Mouse (Mus musculus) intestine, embryonic 14.5 days (tissue): ENCODE results near the gene Irf8. TPM values are rescaled to one million over a fixed set of nuclear protein-coding genes. Genes with fewer than 3 reads are reported as not detected.

ENCODE experiments used
- ATAC-seq: fragments of 200-750 bp; cut with Nextera tagmentation; replicated peaks from 2 replicates; pipeline ENCODE4 v1.8.0; 2017; ENCODE audit warnings: low read depth, moderate number of reproducible peaks, moderate TSS enrichment, moderate library complexity; ENCODE audit not compliant: low FRiP score, low TSS enrichment
- DNase-seq: peaks from one replicate; pipeline ENCODE4 v3.0.0-alpha.2; 2018; ENCODE audit warnings: low spot score
- H3K27ac ChIP-seq: fragments of 300-500 bp; sonication (generic); 2 replicates; pipeline ENCODE4 v1.5.1; 2014; ENCODE audit warnings: low read depth, mild to moderate bottlenecking, control low read depth
- H3K27me3 ChIP-seq: fragments of 300-500 bp; sonication (generic); replicated peaks from 2 replicates; pipeline ENCODE4 v1.6.1; 2014; ENCODE audit warnings: low read length, control low read depth; ENCODE audit not compliant: control insufficient read depth, insufficient read depth
- H3K36me3 ChIP-seq: fragments of 300-500 bp; sonication (generic); 2 replicates; pipeline ENCODE4 v1.6.1; 2014; ENCODE audit warnings: low read length, control low read depth; ENCODE audit not compliant: control insufficient read depth, insufficient read depth
- H3K4me1 ChIP-seq: fragments of 300-500 bp; sonication (generic); replicated peaks from 2 replicates; pipeline ENCODE4 v1.6.1; 2014; ENCODE audit warnings: low read length, control low read depth, mixed read lengths; ENCODE audit not compliant: control insufficient read depth, insufficient read depth
- H3K4me2 ChIP-seq: fragments of 300-500 bp; sonication (generic); 2 replicates; pipeline ENCODE4 v1.6.1; 2014; ENCODE audit warnings: low read length
- H3K4me3 ChIP-seq: fragments of 300-500 bp; sonication (generic); 2 replicates; pipeline ENCODE4 v1.5.1; 2014; ENCODE audit warnings: low read depth, low read length, control low read depth, mixed read lengths
- H3K9ac ChIP-seq: fragments of 300-500 bp; sonication (generic); 2 replicates; pipeline ENCODE4 v1.6.1; 2014; ENCODE audit warnings: mild to moderate bottlenecking, low read length
- H3K9me3 ChIP-seq: fragments of 300-500 bp; sonication (generic); 2 replicates; pipeline ENCODE4 v1.6.1; 2016; ENCODE audit warnings: low read length, control low read depth; ENCODE audit not compliant: control insufficient read depth
- WGBS: fragments of 180-500 bp; shearing (Covaris S2); extraction: QIAGEN DNeasy Blood & Tissue Kit; methylation state at CpG from one replicate; pipeline ENCODE4 v1.1.7; 2014; 5-methylcytosine and 5-hydroxymethylcytosine counted together
- polyA plus RNA-seq: library from polyadenylated mRNA; unstranded; fragments of >200 nt; fragmentation: Nextera tagmentation; extraction: Ambion mirVana; gene quantifications from 2 replicates; pipeline ENCODE4 v1.2.1, GENCODE M21; 2014

The Irf8 gene
- polyA plus RNA-seq, 1 experiment from 2014 or later: 32.2 TPM

DNA sequence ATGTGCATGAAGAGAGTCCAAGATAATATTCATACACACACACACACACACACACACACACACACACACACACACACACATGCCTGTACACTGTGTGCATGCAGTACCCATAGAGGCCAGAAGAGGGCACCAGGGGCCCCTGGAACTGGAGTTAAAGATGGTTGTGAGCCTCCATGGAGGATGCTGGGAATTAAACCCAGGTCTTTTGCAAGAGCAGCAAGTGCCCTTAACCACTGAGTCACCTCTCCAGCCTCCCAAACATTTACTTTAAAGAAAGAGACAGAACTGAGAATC, 38.2 kb upstream of the Irf8 start:
- Histone ChIP-seq H3K4me1 (peaks cover 47% of the 10 kb centered on the region), H3K27me3 (no peaks in the 10 kb centered on the region)

DNA sequence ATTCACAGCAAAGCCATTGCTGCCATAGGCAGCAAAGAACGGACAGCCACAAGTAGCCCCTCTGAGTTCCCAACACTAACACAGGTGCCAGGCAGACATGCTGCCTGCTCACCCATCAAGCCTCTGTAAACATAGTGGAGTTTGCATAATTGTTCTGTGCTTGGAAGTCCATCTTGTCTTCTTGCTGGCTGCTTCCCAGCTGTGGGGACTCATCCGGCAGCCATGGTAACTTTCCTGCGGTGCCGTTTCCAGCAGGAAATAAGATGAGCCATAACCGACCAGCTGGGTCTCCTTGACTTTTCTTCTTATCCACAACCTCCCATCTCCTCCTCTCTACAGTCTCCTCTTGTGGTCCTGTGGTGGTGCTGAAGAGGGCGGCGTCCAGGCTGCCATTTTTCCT, 37.7 kb upstream of the Irf8 start:
- ATAC-seq (no peak), DNase-seq (no peak)
- no peak overlapping the region for H3K4me2 ChIP-seq
- no peaks in the 10 kb centered on the region for H3K36me3 ChIP-seq
- no peak overlapping the region for H3K4me3 ChIP-seq
- peaks cover 46% of the 10 kb centered on the region for H3K4me1 ChIP-seq
- 55% methylated on average over 7 of the region's 7 CpGs for WGBS
- H3K9me3 ChIP-seq: no peaks in the 10 kb centered on the region
- H3K27me3 ChIP-seq: no peaks in the 10 kb centered on the region
- no peak overlapping the region for H3K9ac ChIP-seq
- peak overlapping the region; percentile 83 for H3K27ac ChIP-seq

More for the DNA sequence above, 38.2 kb upstream of the Irf8 start:
- Histone ChIP-seq H3K9me3 (no peaks in the 10 kb centered on the region), H3K4me2 (no peak overlapping the region), H3K9ac (no peak overlapping the region), H3K4me3 (no peak overlapping the region), H3K27ac (peak overlapping the region; percentile 83), H3K36me3 (no peaks in the 10 kb centered on the region)
- ATAC-seq (no peak), DNase-seq (peak; percentile 63)

- Histone ChIP-seq H3K36me3 (no peaks in the 10 kb centered on the region), H3K4me2 (no peak overlapping the region), H3K27me3 (no peaks in the 10 kb centered on the region), H3K27ac (peak overlapping the region; percentile 83), H3K4me3 (no peak overlapping the region), H3K4me1 (peaks cover 41% of the 10 kb centered on the region), H3K9me3 (no peaks in the 10 kb centered on the region), H3K9ac (no peak overlapping the region)
- DNase-seq: no peak
- WGBS: 60% methylated on average over 6 of the region's 6 CpGs
- no peak for ATAC-seq
These were observed 37.1 kb upstream of the Irf8 start for GRCm38 (mm10) chr8:120699079-120699478.

- H3K9me3 ChIP-seq: no peaks in the 10 kb centered on the region
- peaks cover 36% of the 10 kb centered on the region for H3K4me1 ChIP-seq
- 76% methylated on average over 2 of the region's 2 CpGs for WGBS
- DNase-seq (no peak), ATAC-seq (no peak)
- H3K4me3 ChIP-seq: no peak overlapping the region
- no peaks in the 10 kb centered on the region for H3K27me3 ChIP-seq
- H3K9ac ChIP-seq: no peak overlapping the region
- H3K27ac ChIP-seq: no peak overlapping the region
- no peaks in the 10 kb centered on the region for H3K36me3 ChIP-seq
- H3K4me2 ChIP-seq: no peak overlapping the region
These were observed 36.6 kb upstream of the Irf8 start for GRCm38 (mm10) chr8:120699565-120699964.

- H3K27me3 ChIP-seq: no peaks in the 10 kb centered on the region
- H3K9me3 ChIP-seq: no peaks in the 10 kb centered on the region
- peaks cover 31% of the 10 kb centered on the region for H3K4me1 ChIP-seq
- no peak for DNase-seq
- H3K9ac ChIP-seq: no peak overlapping the region
- H3K4me2 ChIP-seq: no peak overlapping the region
- H3K4me3 ChIP-seq: no peak overlapping the region
- ATAC-seq: no peak
- no peak overlapping the region for H3K27ac ChIP-seq
- H3K36me3 ChIP-seq: no peaks in the 10 kb centered on the region
- 86% methylated on average over 4 of the region's 4 CpGs for WGBS
These were observed 36.1 kb upstream of the Irf8 start for GRCm38 (mm10) chr8:120700053-120700452.

DNA sequence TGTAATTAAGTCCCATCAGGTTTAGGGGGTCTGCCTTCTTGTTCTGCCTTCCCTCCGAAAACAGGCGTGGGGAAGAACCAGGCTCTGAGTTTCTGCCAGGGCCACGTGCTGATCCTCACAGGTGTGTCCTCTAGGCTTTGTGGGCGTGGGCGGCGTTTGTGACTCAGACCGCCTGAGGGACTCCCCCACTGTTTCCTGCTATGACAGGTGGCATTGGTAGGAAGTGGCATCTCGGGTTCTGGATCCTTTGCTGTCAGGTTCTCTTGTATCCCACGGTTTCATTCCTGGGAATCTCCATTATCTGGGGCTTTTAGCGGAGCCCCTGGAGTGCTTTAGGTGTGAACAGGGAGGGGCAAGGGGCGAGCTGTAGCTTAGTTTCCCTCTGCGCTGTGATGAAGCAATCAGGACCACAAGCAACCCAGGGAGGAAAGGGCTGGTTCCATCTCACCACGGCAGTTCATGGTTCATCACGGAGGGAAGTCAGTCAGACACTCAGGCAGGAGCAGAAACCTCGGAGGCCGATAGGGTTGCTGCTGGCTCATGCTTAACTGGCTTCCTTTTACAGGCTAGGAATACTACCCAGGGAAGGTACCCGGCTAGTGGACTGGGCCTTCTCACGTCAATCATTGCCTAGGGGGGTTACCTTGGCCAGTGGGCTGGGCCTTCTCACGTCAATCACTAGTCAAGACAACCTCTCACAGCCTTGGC, 34.2 kb upstream of the Irf8 start:
- Histone ChIP-seq H3K4me3 (no peak overlapping the region), H3K27ac (no peak overlapping the region)

DNA sequence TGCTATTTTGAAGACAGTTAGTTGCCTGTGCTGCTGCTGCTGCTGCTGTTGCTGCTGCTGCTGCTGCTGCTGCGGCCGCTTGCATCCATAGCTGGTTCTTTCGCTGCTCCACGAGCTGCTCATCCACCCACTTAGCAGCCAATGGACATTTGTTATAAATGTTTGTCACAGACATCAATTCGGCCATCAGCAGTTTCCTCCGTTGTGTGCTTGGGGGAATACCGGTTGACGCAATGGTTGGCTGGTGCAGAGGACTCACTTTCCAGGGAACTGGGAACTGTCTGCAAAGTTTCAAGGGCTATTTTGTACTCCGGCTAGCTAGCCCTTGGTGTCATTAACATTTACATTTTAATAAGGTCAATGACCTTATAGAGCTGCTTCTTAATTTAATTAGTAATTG, 32.0 kb upstream of the Irf8 start:
- H3K36me3 ChIP-seq: no peaks in the 10 kb centered on the region
- no peaks in the 10 kb centered on the region for H3K4me1 ChIP-seq
- H3K4me2 ChIP-seq: no peak overlapping the region
- 28% methylated on average over 9 of the region's 9 CpGs for WGBS
- no peak for DNase-seq
- no peaks in the 10 kb centered on the region for H3K27me3 ChIP-seq
- ATAC-seq: no peak
- no peak overlapping the region for H3K27ac ChIP-seq
- no peak overlapping the region for H3K4me3 ChIP-seq
- no peaks in the 10 kb centered on the region for H3K9me3 ChIP-seq
- no peak overlapping the region for H3K9ac ChIP-seq

More for the DNA sequence above, 34.2 kb upstream of the Irf8 start:
- Histone ChIP-seq H3K9ac (no peak overlapping the region), H3K4me2 (no peak overlapping the region), H3K36me3 (no peaks in the 10 kb centered on the region), H3K9me3 (no peaks in the 10 kb centered on the region), H3K4me1 (peaks cover 17% of the 10 kb centered on the region), H3K27me3 (no peaks in the 10 kb centered on the region)
- 0 out of 2 replicates have a peak, but pooled peaks have one; percentile 23 for ATAC-seq
- 55% methylated on average over 19 of the region's 19 CpGs for WGBS
- DNase-seq: no peak

DNA sequence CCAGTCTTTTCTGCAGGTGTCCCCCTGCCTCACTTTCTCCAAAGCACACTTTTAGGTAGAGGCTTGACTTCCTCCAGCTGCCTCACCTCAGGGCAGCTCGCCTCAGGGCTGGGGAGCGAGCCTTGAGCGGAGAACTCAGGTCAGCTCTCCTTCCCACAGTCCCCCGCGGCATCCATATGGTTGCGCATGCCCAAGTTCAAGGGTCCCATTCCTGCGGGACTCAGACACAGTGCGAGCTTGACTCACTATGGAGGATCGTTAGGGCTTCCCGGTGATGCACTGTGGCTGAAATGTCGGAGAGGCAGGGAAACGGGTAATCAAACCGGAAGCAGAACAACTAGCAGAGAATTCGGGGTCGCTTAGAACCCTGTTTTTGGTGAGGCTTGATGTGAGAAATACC, 31.0 kb upstream of the Irf8 start:
- H3K36me3 ChIP-seq: no peaks in the 10 kb centered on the region
- H3K27ac ChIP-seq: no peak overlapping the region
- H3K9me3 ChIP-seq: no peaks in the 10 kb centered on the region
- H3K9ac ChIP-seq: no peak overlapping the region
- no peak for ATAC-seq
- WGBS: 83% methylated on average over 15 of the region's 15 CpGs
- H3K4me3 ChIP-seq: no peak overlapping the region
- no peak overlapping the region for H3K4me2 ChIP-seq
- no peaks in the 10 kb centered on the region for H3K4me1 ChIP-seq
- no peak for DNase-seq
- H3K27me3 ChIP-seq: no peaks in the 10 kb centered on the region

DNA sequence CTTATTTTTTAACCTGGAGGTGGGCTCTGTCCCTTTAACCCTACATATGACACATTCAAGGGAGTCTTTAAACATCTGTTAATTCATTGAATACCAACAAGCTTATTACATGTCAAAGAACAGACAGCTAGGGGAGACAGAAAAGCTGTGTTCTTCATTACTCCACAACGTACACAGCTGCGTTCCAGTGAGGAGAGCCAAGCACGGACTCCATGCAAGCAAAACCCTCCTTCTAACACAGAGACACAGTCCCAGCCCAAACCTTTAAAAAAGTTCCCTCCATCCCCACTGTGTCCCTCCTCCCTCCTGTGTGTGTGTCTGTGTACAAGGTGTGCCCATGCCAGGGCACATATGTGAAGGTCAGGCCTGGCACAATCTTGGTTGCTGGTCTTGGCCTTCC, 30.0 kb upstream of the Irf8 start:
- Histone ChIP-seq H3K27ac (no peak overlapping the region), H3K36me3 (no peaks in the 10 kb centered on the region), H3K9ac (no peak overlapping the region), H3K4me3 (no peak overlapping the region), H3K9me3 (no peaks in the 10 kb centered on the region), H3K4me2 (no peak overlapping the region), H3K4me1 (no peaks in the 10 kb centered on the region), H3K27me3 (no peaks in the 10 kb centered on the region)
- no peak for DNase-seq
- 59% methylated on average over 3 of the region's 3 CpGs for WGBS
- no peak for ATAC-seq
